Mouse (Mus musculus) urinary bladder, postnatal 4 days (tissue): ENCODE measurements around the gene Pank1.

Experiments
- DNase-seq, 2 experiments: peaks; one replicate each; pipeline ENCODE4 v3.0.0; 2021 to 2022; ENCODE audit warnings: low spot score in 2 of 2

Pank1 gene

GRCm38 (mm10) chr19:34879624-34880023 lies 369 bp upstream of the Pank1 start:
- no peak for DNase-seq

DNA sequence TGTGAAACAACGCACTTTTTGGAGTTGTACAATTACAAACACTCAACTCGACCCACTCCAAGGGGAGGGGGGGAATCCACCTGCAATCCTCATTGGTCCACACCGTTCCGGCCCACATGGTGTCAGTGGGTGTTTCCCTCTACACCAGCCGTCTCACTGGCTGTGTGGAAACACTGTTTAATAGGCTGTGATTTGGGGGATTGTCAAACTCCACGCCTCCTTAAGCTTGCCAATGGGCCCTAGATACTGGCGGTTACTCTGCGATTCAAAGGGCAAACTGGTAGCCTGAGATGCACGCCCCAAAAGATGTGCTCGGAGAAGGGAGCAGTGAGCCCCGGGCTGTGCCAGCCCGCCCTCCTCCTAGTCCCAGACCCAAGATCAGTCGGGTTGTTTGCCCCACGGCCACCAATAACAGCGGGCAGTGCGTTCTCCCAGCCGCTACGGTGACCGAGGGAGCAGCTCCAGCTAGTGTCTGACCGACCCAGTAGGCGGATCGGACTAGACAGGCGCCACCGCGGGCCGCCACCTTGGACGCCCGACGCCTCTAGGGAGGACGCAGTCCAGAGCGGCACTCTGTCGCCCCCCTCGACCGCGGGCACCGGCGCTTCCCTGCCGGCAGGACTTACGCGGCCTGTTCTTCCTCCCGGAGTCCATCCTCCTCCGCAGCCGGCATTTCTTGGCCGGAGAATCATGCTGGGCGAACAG lies 1.2 kb downstream of the Pank1 start:
- peak; percentile 83 to 84 for DNase-seq

DNA sequence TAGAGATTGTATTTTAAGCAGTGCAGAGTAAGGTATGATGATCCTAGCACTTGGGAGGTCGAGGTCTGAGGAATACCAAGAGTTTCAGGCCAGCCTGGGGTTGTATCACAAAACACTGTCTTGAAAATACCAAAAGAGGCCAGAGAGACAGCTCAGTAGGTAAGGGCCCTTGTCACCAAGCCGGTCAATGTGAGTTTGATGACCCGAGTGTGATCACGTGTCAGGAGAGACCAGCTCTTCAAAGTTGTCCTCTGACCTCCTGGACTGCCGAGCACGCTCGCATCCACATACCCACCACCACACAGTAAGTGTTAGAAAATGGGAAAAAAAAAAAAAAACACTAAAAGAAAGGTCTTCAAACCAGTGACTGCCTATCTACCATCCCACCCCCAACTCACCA lies 2.6 kb downstream of the Pank1 start:
- DNase-seq = no peak

DNA sequence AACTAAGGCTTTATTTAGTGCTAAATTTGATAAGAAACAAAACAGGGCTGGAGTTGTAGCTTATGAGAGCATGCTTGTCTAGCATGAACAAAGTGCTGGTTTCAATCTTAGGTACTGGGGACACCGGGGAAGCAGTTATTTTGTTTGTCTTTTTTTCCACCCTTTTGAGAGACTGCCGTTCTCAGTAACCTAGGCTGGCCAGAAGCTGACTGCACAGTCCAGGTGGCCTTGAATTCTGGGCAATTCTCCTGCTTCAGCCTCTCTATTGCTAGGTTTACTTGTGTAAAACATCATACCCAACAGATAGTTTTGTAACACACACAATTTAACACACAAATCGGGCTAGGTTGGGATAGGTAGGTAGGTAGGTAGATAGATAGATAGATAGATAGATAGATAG lies 9.9 kb downstream of the Pank1 start:
- DNase-seq = no peak

DNA sequence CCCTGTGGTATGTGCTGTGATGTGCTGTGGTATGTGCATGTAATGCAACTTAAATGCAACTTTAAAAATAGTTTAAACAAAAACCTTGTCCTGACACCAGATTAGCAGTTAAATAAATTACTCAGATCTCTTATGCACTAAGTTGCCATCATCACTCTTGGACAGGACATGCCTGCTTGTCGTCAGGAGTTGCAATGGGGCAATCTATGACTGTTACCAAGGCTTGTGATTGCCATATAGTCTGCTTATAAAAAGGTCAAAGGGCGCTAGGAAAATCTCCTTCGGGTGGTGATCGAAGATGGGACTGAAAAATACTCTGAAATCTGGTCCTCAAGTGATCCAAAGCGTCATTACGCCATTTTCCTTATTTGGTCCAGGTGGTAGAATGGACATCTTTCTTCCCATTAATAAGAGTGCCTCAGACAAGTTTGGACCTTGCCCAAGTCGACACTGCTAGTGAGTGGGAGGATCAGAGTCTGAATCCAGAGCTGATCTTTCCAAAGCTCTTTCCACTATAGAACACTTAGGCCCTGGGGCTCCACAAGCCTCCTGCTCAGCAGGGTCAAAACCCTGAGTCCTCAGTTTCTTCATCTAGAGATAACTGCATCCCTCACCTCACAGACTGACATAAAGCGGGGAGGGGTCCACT lies 11.0 kb downstream of the Pank1 start:
- no peak for DNase-seq

GRCm38 (mm10) chr19:34863737-34864136 lies 15.5 kb downstream of the Pank1 start:
- no peak for DNase-seq

- DNase-seq = no peak
Observed at GRCm38 (mm10) chr19:34856021-34856651, 23.1 kb downstream of the Pank1 start.

DNA sequence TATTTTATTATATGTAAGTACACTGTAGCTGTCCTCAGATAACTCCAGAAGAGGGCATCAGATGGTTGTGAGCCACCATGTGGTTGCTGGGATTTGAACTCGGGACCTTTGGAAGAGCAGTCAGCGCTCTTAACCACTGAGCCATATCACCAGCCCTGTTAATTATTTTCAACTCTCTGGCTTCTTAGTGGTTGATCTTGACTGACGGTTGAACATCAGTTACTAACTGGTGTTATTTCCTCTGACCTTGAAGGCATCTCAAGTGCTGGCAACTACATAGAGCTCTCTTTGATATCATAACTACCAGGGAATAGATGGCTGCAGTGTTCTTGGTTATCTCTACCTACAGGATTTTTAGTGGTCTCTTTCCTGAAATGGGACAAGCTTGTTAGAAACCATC lies 28.1 kb downstream of the Pank1 start:
- no peak for DNase-seq

GRCm38 (mm10) chr19:34849426-34849825 lies 29.8 kb downstream of the Pank1 start:
- no peak for DNase-seq

GRCm38 (mm10) chr19:34848164-34848563 lies 31.1 kb downstream of the Pank1 start:
- DNase-seq = no peak

- DNase-seq = no peak
Observed at GRCm38 (mm10) chr19:34847103-34847502, 32.2 kb downstream of the Pank1 start.

DNA sequence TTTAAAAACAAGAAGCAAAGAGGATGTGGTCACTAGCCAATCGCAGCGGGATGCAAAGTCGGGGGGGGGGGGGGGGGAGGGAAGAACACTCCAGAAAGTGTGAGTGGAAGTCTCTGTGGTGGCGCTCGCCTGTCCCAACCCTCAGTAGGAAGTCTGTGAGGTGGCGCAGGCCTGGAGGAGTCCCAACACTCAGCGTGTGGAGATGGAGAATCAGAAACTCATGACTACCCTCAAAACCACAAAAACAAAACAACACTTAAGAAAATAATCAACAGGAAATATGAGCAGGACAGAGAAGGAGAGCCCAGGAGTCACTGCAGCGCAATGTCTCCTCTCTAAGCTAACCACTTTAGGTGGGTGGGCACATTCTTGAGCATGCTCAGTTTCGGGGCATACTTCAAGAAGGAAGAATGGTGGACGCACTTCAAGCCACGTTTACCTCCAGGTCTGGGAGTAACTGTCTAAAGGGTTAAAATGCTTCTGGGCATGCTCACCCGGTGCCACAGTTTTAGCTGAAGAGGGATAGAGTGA lies 32.7 kb downstream of the Pank1 start:
- DNase-seq = no peak

DNA sequence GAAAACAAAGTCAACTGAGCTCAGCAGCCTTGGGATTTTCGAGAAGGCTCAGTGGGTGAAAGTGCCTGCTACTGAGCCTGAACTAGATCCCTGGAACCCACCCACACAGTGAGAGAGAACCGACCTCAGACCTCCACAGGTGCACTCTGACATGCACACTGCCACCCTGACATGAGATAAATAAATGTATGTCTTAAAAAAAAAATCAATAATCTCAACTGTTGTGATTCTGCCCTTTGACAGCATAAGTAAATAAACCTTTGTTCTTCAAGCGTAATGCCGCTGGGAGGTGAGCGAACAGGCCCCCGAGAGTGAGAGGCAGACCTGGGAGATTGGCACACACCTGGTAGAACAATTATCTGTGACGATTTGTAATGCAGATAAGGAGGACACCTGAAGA lies 33.2 kb downstream of the Pank1 start:
- DNase-seq = no peak

- DNase-seq = no peak
Observed at GRCm38 (mm10) chr19:34845331-34845730, 33.9 kb downstream of the Pank1 start.

DNA sequence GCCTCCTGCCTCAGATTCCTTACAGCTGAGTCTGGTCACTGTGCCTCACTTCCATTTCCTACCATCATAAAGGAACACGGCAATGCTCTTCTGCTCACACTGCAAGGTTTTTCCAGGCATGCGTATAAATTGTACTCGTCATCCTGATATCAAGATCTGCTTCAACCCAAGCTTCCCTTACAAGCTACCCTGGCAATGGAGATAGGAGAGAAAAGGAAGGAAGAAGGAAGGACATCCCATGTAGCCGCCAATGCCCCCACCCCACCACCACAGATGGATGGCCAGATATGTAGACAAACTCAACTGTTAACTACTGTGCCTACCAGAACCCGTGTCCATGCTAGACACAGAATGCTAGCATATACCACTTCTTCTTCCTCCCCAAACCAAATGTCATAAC lies 34.5 kb downstream of the Pank1 start:
- no peak for DNase-seq

GRCm38 (mm10) chr19:34844047-34844446 lies 35.2 kb downstream of the Pank1 start:
- DNase-seq = no peak

DNA sequence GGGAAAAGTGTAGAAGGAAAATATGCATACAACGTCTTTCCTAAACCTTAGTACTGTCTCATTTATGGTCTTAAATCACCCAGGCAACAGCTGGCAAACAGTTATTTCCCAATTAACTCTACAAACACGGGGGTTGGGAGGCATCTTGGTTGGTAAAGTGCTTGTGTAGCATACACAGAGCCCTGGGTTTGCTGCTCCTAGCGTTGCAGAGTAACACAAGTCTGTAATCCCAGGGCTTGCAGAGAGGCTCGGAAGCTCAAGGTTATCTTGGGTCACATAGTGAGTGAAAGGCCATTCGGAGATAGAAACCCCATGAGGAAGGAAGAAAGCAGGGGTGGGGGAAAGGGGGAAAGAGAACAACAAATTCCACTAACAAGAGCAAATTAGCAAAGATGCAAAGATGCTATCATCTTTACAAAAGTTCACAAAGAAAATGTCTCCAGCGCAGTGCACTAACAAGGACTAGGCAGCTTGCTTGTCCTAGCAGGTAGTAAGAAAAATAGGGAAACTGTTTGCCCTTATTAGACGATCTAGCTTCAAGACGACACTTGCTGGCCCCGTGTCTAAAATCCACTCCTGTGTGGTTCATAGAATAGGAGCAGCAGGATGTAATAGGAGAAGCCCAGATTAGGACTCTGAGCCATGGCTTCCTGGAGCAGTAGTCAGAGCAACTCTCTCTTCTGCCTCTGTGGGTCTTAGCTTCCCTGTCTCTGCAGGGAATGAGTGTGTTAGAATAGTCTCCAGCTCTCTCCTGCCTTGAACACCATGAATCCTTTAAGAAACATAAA lies 37.3 kb downstream of the Pank1 start:
- DNase-seq = no peak

GRCm38 (mm10) chr19:34838624-34839023 lies 40.6 kb downstream of the Pank1 start:
- no peak for DNase-seq

DNA sequence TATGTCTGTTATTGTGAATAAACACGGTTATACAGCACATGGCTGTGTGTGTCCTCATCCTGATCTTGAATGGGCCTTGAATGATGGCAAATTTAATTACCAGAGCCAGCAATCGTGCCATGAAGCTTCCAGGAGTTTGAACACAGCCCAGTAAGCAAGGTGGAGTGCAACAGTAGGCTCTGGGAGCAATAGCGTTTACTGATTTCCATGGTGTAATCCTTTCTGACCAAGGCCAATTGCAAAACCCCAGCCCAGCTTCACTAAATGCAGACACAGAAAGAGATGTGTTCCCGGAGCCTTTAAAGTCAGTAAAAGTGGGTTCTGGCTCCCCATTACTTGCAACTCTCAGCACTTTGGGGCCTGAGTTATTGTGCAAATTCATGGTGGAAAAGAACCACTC lies 47.6 kb downstream of the Pank1 start:
- DNase-seq = no peak

- no peak for DNase-seq
Observed at GRCm38 (mm10) chr19:34827916-34828635, 51.2 kb downstream of the Pank1 start.

GRCm38 (mm10) chr19:34827444-34827843 lies 51.8 kb downstream of the Pank1 start:
- no peak for DNase-seq
